Mouse (Mus musculus) intestine, embryonic 16.5 days (tissue): ENCODE data around the gene Gatad2a. TPM values are rescaled to one million over a fixed set of nuclear protein-coding genes. Genes with fewer than 3 reads are reported as not detected.

Experiments used
- ATAC-seq: fragments of 200-750 bp; cut with Nextera tagmentation; 2 replicates; pipeline ENCODE4 v1.8.0; 2017; ENCODE audit warnings: moderate TSS enrichment, moderate library complexity
- H3K27ac ChIP-seq: fragments of 300-500 bp; sonication (generic); 2 replicates; pipeline ENCODE4 v1.5.1; 2014; ENCODE audit warnings: mild to moderate bottlenecking, low read length
- H3K27me3 ChIP-seq: fragments of 300-500 bp; sonication (generic); replicated peaks from 2 replicates; pipeline ENCODE4 v1.6.1; 2014; ENCODE audit warnings: low read length, control low read depth, mixed read lengths; ENCODE audit not compliant: control insufficient read depth, insufficient read depth
- H3K36me3 ChIP-seq: fragments of 300-500 bp; sonication (generic); 2 replicates; pipeline ENCODE4 v1.6.1; 2014; ENCODE audit warnings: low read length, control low read depth; ENCODE audit not compliant: control insufficient read depth, insufficient read depth
- H3K4me1 ChIP-seq: fragments of 300-500 bp; sonication (generic); 2 replicates; pipeline ENCODE4 v1.6.1; 2014; ENCODE audit warnings: low read length, control low read depth, mixed read lengths; ENCODE audit not compliant: control insufficient read depth, insufficient read depth
- H3K4me2 ChIP-seq: fragments of 300-500 bp; sonication (generic); 2 replicates; pipeline ENCODE4 v1.6.1; 2014; ENCODE audit warnings: low read depth, low read length, control low read depth
- H3K4me3 ChIP-seq: fragments of 300-500 bp; sonication (generic); 2 replicates; pipeline ENCODE4 v1.5.1; 2014; ENCODE audit warnings: mild to moderate bottlenecking, low read length
- H3K9ac ChIP-seq: fragments of 300-500 bp; sonication (generic); 2 replicates; pipeline ENCODE4 v1.6.1; 2014; ENCODE audit warnings: low read depth, low read length
- H3K9me3 ChIP-seq: fragments of 300-500 bp; sonication (generic); 2 replicates; pipeline ENCODE4 v1.6.1; 2016; ENCODE audit warnings: low read length, control low read depth; ENCODE audit not compliant: control insufficient read depth
- WGBS: fragments of 180-500 bp; shearing (Covaris S2); extraction: QIAGEN DNeasy Blood & Tissue Kit; methylation state at CpG from one replicate; pipeline ENCODE4 v1.1.7; 2014; 5-methylcytosine and 5-hydroxymethylcytosine counted together
- polyA plus RNA-seq: library from polyadenylated mRNA; unstranded; fragments of >200 nt; fragmentation: Nextera tagmentation; extraction: Ambion mirVana; gene quantifications from 2 replicates; pipeline ENCODE4 v1.2.1, GENCODE M21; 2015

Gatad2a gene
- polyA plus RNA-seq = 36.0 and 38.9 TPM in 2 replicates

- Histone ChIP-seq H3K36me3 (no peaks in the 10 kb centered on the region), H3K27me3 (no peaks in the 10 kb centered on the region), H3K27ac (peak within 1 kb of the TSS; percentile 94), H3K4me1 (peaks cover 8% of the 10 kb centered on the region), H3K4me3 (peak within 1 kb of the TSS; percentile 95), H3K9ac (peak within 1 kb of the TSS; percentile 92), H3K9me3 (no peaks in the 10 kb centered on the region), H3K4me2 (peak within 1 kb of the TSS; percentile 81)
- ATAC-seq = peak; percentile 99
- under 1% methylated on average over 87 of the region's 87 CpGs for WGBS
Observed at GRCm38 (mm10) chr8:69995776-69996588, at the start of gene Gatad2a. TSS of gene Gatad2a (minus strand) at chr8:69996384.

- H3K27ac ChIP-seq = no peak overlapping the region
- WGBS = 90% methylated on average over 5 of the region's 5 CpGs
- H3K9me3 ChIP-seq = no peaks in the 10 kb centered on the region
- no peaks in the 10 kb centered on the region for H3K27me3 ChIP-seq
- H3K36me3 ChIP-seq = no peaks in the 10 kb centered on the region
- H3K4me2 ChIP-seq = peak overlapping the region; percentile 87
- peak overlapping the region; percentile 99; the same call in 1 of the 2 replicates for H3K4me3 ChIP-seq
- H3K4me1 ChIP-seq = peaks cover 15% of the 10 kb centered on the region
- ATAC-seq = no peak
- peak overlapping the region; percentile 97; the same call in 1 of the 2 replicates for H3K9ac ChIP-seq
Observed at GRCm38 (mm10) chr8:70043996-70044395, 47.8 kb upstream of the Gatad2a start.

GRCm38 (mm10) chr8:70042583-70043455 lies 46.6 kb upstream of the Gatad2a start, which contains the start of the genes Mau2 and Sugp1:
TSS of gene Mau2 (minus strand) at chr8:70042734.
TSS of gene Sugp1 (plus strand) at chr8:70042813.
- Histone ChIP-seq H3K4me3 (peak within 1 kb of the TSS; percentile 99), H3K4me1 (peaks cover 15% of the 10 kb centered on the region)
- WGBS = under 1% methylated on average over 65 of the region's 65 CpGs

GRCm38 (mm10) chr8:70041885-70042546 lies 45.8 kb upstream of the Gatad2a start:
- WGBS = 1% methylated on average over 47 of the region's 47 CpGs
- H3K4me3 ChIP-seq = peak overlapping the region; percentile 99
- no peak overlapping the region; the same call in 1 of the 2 replicates for H3K27ac ChIP-seq
- H3K9me3 ChIP-seq = no peaks in the 10 kb centered on the region
- H3K4me2 ChIP-seq = peak overlapping the region; percentile 93
- ATAC-seq = peak; percentile 59
- H3K4me1 ChIP-seq = peaks cover 15% of the 10 kb centered on the region
- H3K9ac ChIP-seq = peak overlapping the region; percentile 97
- H3K36me3 ChIP-seq = no peaks in the 10 kb centered on the region
- no peaks in the 10 kb centered on the region for H3K27me3 ChIP-seq

More at GRCm38 (mm10) chr8:70042583-70043455, 46.6 kb upstream of the Gatad2a start, which contains the start of the genes Mau2 and Sugp1:
- H3K4me2 ChIP-seq = peak within 1 kb of the TSS; percentile 93
- H3K27me3 ChIP-seq = no peaks in the 10 kb centered on the region
- no peaks in the 10 kb centered on the region for H3K36me3 ChIP-seq
- peak within 1 kb of the TSS; percentile 82 for H3K27ac ChIP-seq
- H3K9me3 ChIP-seq = no peaks in the 10 kb centered on the region
- peak; percentile 98 for ATAC-seq
- H3K9ac ChIP-seq = peak within 1 kb of the TSS; percentile 97

GRCm38 (mm10) chr8:70037994-70038393 lies 41.8 kb upstream of the Gatad2a start:
- no peak overlapping the region for H3K27ac ChIP-seq
- no peak overlapping the region for H3K4me3 ChIP-seq
- WGBS = 92% methylated on average over 1 of the region's 1 CpGs
- H3K4me1 ChIP-seq = peaks cover 9% of the 10 kb centered on the region; the same call in 1 of the 2 replicates
- H3K27me3 ChIP-seq = no peaks in the 10 kb centered on the region
- H3K36me3 ChIP-seq = no peaks in the 10 kb centered on the region
- H3K4me2 ChIP-seq = no peak overlapping the region
- no peak for ATAC-seq
- no peak overlapping the region for H3K9ac ChIP-seq
- H3K9me3 ChIP-seq = no peaks in the 10 kb centered on the region

- no peak overlapping the region for H3K4me3 ChIP-seq
- no peaks in the 10 kb centered on the region for H3K27me3 ChIP-seq
- no peak for ATAC-seq
- H3K4me1 ChIP-seq = no peaks in the 10 kb centered on the region
- H3K27ac ChIP-seq = no peak overlapping the region
- H3K4me2 ChIP-seq = no peak overlapping the region
- H3K9ac ChIP-seq = no peak overlapping the region
- 92% methylated on average over 1 of the region's 1 CpGs for WGBS
- no peaks in the 10 kb centered on the region for H3K9me3 ChIP-seq
- peaks cover 24% of the 10 kb centered on the region for H3K36me3 ChIP-seq
Observed at GRCm38 (mm10) chr8:70030255-70030654, 34.1 kb upstream of the Gatad2a start.

- no peak for ATAC-seq
- H3K27ac ChIP-seq = no peak overlapping the region
- no peak overlapping the region for H3K4me2 ChIP-seq
- no peaks in the 10 kb centered on the region for H3K9me3 ChIP-seq
- H3K4me1 ChIP-seq = no peaks in the 10 kb centered on the region
- no peak overlapping the region for H3K4me3 ChIP-seq
- WGBS = 88% methylated on average over 2 of the region's 2 CpGs
- no peaks in the 10 kb centered on the region for H3K27me3 ChIP-seq
- peaks cover 46% of the 10 kb centered on the region for H3K36me3 ChIP-seq
- H3K9ac ChIP-seq = no peak overlapping the region
Observed at GRCm38 (mm10) chr8:70026151-70026550, 30.0 kb upstream of the Gatad2a start.

- Histone ChIP-seq H3K36me3 (peaks cover 56% of the 10 kb centered on the region), H3K9me3 (no peaks in the 10 kb centered on the region), H3K27ac (no peak overlapping the region), H3K27me3 (no peaks in the 10 kb centered on the region), H3K4me1 (no peaks in the 10 kb centered on the region), H3K4me3 (no peak overlapping the region), H3K9ac (no peak overlapping the region), H3K4me2 (no peak overlapping the region)
- 80% methylated on average over 8 of the region's 8 CpGs for WGBS
- peak; percentile 31; the same call in 1 of the 2 replicates for ATAC-seq
Observed at GRCm38 (mm10) chr8:70023596-70023995, 27.4 kb upstream of the Gatad2a start.
